Mouse (Mus musculus) kidney, embryonic 14.5 days (tissue): ENCODE data around the gene Arhgap8. TPM values are rescaled to one million over a fixed set of nuclear protein-coding genes. Genes with fewer than 3 reads are reported as not detected.

Experiments used
- ATAC-seq: fragments of 200-750 bp; cut with Nextera tagmentation; 2 replicates; pipeline ENCODE4 v1.8.0; 2017; ENCODE audit warnings: moderate number of reproducible peaks, mild to moderate bottlenecking, moderate TSS enrichment, moderate library complexity; ENCODE audit not compliant: low FRiP score, low TSS enrichment
- H3K27ac ChIP-seq: fragments of 300-500 bp; sonication (generic); 2 replicates; pipeline ENCODE4 v1.5.1; 2014; ENCODE audit warnings: low read depth, mild to moderate bottlenecking, low read length, moderate library complexity, mixed read lengths
- H3K27me3 ChIP-seq: fragments of 300-500 bp; sonication (generic); 2 replicates; pipeline ENCODE4 v1.6.1; 2014; ENCODE audit warnings: mild to moderate bottlenecking, low read length; ENCODE audit not compliant: control insufficient read depth, insufficient read depth
- H3K36me3 ChIP-seq: fragments of 300-500 bp; sonication (generic); 2 replicates; pipeline ENCODE4 v1.6.1; 2014; ENCODE audit warnings: low read length, mixed read lengths; ENCODE audit not compliant: control insufficient read depth, insufficient read depth
- H3K4me1 ChIP-seq: fragments of 300-500 bp; sonication (generic); 2 replicates; pipeline ENCODE4 v1.6.1; 2014; ENCODE audit warnings: low read length, mixed read lengths; ENCODE audit not compliant: control insufficient read depth, insufficient read depth
- H3K4me2 ChIP-seq: fragments of 300-500 bp; sonication (generic); replicated peaks from 2 replicates; pipeline ENCODE4 v1.6.1; 2014; ENCODE audit warnings: low read depth, mild to moderate bottlenecking, low read length
- H3K4me3 ChIP-seq: fragments of 300-500 bp; sonication (generic); 2 replicates; pipeline ENCODE4 v1.5.1; 2014; ENCODE audit warnings: mild to moderate bottlenecking, low read length
- H3K9ac ChIP-seq: fragments of 300-500 bp; sonication (generic); 2 replicates; pipeline ENCODE4 v1.6.1; 2014; ENCODE audit warnings: low read depth, mild to moderate bottlenecking, low read length, moderate library complexity
- H3K9me3 ChIP-seq: fragments of 300-500 bp; sonication (generic); 2 replicates; pipeline ENCODE4 v1.6.1; 2016; ENCODE audit warnings: low read length; ENCODE audit not compliant: control insufficient read depth
- WGBS: fragments of 180-500 bp; shearing (Covaris S2); extraction: QIAGEN DNeasy Blood & Tissue Kit; methylation state at CpG from one replicate; pipeline ENCODE4 v1.1.7; 2014; 5-methylcytosine and 5-hydroxymethylcytosine counted together
- polyA plus RNA-seq: library from polyadenylated mRNA; unstranded; fragments of >200 nt; fragmentation: Nextera tagmentation; extraction: Ambion mirVana; gene quantifications from 2 replicates; pipeline ENCODE4 v1.2.1, GENCODE M21; 2014

Arhgap8 gene
- polyA plus RNA-seq, 1 experiment from 2014 or later, result 10.2 TPM

DNA sequence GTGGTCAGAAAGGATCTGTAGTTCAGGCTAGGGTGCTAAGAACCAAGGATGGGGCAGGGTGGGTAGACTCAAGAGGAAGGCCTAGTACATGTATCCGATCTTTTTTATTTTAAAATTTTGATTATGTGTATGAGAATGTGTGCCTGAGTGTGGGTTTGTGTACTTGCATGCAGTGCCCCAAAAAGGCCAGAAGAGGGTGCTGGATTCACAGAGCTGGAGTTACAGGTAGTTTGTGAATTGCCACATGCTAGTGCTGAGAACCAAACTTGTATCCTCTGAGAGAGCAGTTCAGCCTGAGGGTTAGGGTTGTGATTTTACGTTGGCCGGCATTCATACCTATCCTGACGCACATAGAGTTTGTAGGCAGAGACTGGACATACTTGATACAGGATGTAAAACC is 40.8 kb upstream of the Arhgap8 start:
- 0 out of 2 replicates have a peak, but pooled peaks cover 3% of the 10 kb centered on the region for H3K36me3 ChIP-seq
- peaks cover 21% of the 10 kb centered on the region for H3K4me1 ChIP-seq
- H3K4me2 ChIP-seq, result no peak overlapping the region
- no peak for ATAC-seq
- H3K27me3 ChIP-seq, result no peaks in the 10 kb centered on the region
- H3K9me3 ChIP-seq, result no peaks in the 10 kb centered on the region
- no peak overlapping the region for H3K4me3 ChIP-seq
- H3K9ac ChIP-seq, result no peak overlapping the region
- 95% methylated on average over 4 of the region's 4 CpGs for WGBS
- H3K27ac ChIP-seq, result no peak overlapping the region

DNA sequence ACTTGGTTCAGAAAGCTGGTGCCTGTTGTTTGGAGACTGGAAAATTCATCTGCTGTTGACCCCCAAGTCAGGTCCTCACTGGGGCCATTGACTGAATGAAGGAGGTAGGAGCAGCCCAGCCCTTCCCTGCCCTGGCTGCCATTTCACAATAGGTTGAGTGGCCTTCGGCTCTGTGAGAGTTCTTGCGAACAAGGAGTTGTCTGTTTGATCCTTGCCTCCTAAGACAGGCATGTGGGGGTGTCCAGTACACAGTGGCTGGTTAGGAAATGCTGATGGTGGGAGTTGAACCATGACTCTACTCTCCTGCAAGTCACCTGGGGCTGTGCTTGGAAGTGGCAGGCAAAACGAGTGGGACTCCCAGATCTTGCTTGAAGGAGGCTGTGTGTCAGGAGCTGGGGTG is 40.1 kb upstream of the Arhgap8 start:
- Histone ChIP-seq H3K4me1 (peaks cover 21% of the 10 kb centered on the region), H3K9ac (no peak overlapping the region), H3K27me3 (no peaks in the 10 kb centered on the region), H3K9me3 (no peaks in the 10 kb centered on the region), H3K27ac (no peak overlapping the region), H3K4me3 (no peak overlapping the region), H3K36me3 (0 out of 2 replicates have a peak, but pooled peaks cover 3% of the 10 kb centered on the region), H3K4me2 (no peak overlapping the region)
- no peak for ATAC-seq
- WGBS, result 66% methylated on average over 3 of the region's 3 CpGs

DNA sequence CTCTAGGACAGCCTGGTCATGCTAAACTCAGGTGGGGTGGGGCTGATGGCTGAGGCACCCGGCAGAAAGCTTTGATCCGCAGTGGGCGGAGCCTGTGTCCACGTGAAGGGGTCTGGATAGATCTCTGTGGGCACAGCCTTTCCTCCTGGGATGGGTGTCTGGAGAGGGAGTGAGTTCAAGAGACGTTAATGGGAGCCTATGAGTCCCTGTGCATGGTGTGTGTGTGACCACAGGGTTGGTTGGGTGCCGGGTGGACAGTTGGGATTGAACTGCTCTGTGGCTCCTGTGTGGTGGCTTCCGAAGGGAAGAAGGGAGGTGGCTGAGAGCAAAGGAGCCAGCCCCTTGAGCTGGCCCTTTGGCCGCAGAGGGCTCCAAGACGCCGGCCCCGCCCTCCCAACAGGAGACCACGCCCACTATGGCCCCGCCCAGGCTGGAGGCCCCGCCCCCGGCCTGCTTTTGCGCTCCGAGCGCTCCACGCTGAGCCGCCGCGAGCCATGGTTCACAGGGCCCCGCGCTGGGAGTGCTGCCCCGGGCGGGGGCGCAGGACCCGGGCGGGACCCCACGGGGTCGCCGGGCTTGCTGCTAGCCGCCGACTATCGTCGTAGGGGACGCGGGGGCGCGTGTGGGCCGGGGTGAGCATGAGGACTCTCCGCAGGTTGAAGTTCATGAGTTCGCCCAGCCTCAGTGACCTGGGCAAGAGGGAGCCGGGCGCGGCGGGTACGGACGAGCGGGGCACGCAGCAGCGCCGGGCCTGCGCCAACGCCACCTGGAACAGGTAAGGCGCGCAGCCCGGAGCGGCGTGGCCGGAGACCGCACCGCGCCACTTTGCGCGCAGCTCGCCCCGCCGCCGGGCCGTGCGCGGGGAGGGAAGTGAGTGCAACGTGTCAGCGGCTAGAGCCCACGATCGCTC is 39.1 kb upstream of the Arhgap8 start:
- peak overlapping the region; percentile 78 for H3K4me2 ChIP-seq
- ATAC-seq, result peak; percentile 78
- peak overlapping the region; percentile 88 for H3K4me3 ChIP-seq
- under 1% methylated on average over 59 of the region's 77 CpGs for WGBS
- peaks cover 29% of the 10 kb centered on the region for H3K4me1 ChIP-seq
- 0 out of 2 replicates have a peak, but pooled peaks cover 3% of the 10 kb centered on the region for H3K36me3 ChIP-seq
- no peaks in the 10 kb centered on the region for H3K9me3 ChIP-seq
- H3K9ac ChIP-seq, result peak overlapping the region; percentile 82
- no peaks in the 10 kb centered on the region for H3K27me3 ChIP-seq
- peak overlapping the region; percentile 82 for H3K27ac ChIP-seq

DNA sequence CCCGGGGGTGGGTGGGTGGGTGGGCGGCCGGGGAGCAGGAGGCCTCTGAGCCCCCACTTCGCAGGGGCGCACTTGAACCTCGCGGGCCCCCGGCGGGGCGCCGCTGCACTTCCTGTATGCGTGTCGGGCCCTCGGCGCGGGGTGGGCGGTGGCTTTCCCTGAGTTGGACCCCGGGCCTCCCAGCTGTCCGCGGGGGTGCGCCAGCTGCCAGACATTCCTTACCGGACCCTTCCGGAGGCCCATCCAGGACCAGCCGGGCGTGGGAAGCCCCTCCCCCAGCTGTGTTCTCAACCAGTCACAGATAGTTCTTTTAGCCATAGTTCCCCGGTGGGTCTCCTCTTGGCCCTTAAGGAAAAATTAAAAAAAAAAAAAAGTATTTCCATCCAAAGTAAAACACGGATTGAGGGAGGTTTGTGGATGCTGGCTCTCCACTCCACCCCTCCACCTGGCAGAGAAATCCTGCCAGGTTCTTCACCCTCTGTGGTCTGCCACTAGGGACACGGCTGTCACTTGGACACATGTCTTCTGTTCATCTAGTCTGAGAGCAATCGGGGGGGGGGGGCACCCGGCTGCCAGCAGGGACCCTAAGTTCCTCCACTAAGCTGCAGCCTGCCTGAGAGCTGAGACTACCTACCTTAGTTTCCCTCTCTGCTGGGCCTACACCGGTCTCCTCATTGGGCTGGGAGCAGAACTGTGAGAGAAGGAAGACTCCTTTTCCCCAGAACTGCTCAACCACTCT is 38.2 kb upstream of the Arhgap8 start:
- WGBS, result 2% methylated on average over 29 of the region's 31 CpGs
- Histone ChIP-seq H3K4me3 (peak overlapping the region; percentile 88), H3K4me1 (peaks cover 35% of the 10 kb centered on the region), H3K4me2 (peak overlapping the region; percentile 78), H3K27me3 (no peaks in the 10 kb centered on the region), H3K27ac (peak overlapping the region; percentile 82), H3K36me3 (peaks cover 3% of the 10 kb centered on the region; the same call in 1 of the 2 replicates), H3K9me3 (no peaks in the 10 kb centered on the region), H3K9ac (peak overlapping the region; percentile 82)
- ATAC-seq, result peak; percentile 79

DNA sequence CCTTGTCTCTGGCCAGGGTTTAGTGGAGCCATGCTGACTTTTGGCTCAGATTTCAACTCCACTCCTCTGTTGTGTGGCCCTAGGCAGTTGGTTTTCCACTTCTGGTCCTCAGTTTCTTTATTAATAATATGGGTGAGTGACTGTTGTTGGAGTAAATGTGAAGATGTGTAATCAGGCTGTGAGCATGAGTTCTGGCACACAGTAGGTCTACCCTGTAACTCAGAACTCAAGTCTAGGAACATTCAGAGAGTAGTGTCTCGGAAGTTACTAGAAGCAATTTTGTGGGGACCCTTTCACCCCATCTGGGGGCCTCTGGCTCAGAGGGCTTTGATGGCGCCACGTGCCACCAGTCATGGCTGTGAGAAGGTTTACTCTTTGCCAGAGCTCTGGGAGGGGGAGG is 37.6 kb upstream of the Arhgap8 start:
- H3K27me3 ChIP-seq, result no peaks in the 10 kb centered on the region
- H3K4me2 ChIP-seq, result peak overlapping the region; percentile 78
- 52% methylated on average over 3 of the region's 3 CpGs for WGBS
- no peaks in the 10 kb centered on the region for H3K9me3 ChIP-seq
- H3K27ac ChIP-seq, result peak overlapping the region; percentile 82; the same call in 1 of the 2 replicates
- H3K9ac ChIP-seq, result peak overlapping the region; percentile 82
- H3K4me1 ChIP-seq, result peaks cover 41% of the 10 kb centered on the region
- peaks cover 5% of the 10 kb centered on the region; the same call in 1 of the 2 replicates for H3K36me3 ChIP-seq
- peak overlapping the region; percentile 88 for H3K4me3 ChIP-seq
- no peak for ATAC-seq

DNA sequence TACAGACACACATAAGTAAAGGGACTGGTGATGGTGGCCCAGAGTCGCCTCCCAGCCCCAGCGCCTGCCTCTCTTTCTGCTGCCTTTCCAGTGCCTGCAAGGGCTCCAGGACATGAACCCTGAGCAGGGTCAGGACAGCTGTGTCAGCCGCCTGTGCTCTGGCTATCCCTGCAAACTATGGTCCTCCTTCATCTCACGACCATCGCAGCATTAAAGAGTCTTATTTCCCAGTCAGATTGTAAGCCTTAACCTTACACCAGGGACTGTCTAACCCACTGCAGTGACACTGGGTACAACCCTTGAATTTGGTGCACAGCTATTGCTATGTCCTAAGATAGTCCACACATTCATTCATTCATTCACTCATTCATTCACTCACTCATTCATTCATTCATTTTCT is 37.0 kb upstream of the Arhgap8 start:
- Histone ChIP-seq H3K36me3 (peaks cover 6% of the 10 kb centered on the region; the same call in 1 of the 2 replicates), H3K4me3 (peak overlapping the region; percentile 88; the same call in 1 of the 2 replicates), H3K9ac (0 out of 2 replicates have a peak overlapping the region, but pooled peaks have one; percentile 7), H3K4me1 (peaks cover 47% of the 10 kb centered on the region), H3K9me3 (no peaks in the 10 kb centered on the region), H3K27ac (no peak overlapping the region), H3K4me2 (peak overlapping the region; percentile 78; the same call in 1 of the 2 replicates), H3K27me3 (no peaks in the 10 kb centered on the region)
- ATAC-seq, result no peak
- WGBS, result 63% methylated on average over 5 of the region's 5 CpGs

DNA sequence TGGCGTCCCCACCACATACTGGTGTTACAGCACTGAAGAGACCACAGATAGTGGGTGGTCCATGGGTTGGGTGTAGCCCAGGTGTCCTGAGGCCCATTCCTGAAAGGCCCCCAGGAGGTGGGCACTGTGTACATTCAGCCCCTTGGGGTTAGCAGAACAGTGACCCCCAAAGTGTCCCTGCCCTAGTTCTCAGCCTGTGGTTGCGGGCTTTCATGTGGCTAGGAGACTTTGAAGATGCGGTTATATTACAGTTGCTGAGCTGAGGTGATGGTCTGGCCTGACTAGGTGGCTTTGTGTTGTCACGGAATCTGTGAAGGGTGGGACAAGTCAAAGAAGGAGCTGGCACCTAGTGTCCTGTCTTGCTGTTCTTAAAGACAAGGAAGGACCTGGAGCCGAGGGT is 35.3 kb upstream of the Arhgap8 start:
- Histone ChIP-seq H3K4me2 (no peak overlapping the region), H3K4me1 (peaks cover 56% of the 10 kb centered on the region), H3K9me3 (no peaks in the 10 kb centered on the region), H3K27ac (no peak overlapping the region), H3K27me3 (no peaks in the 10 kb centered on the region), H3K4me3 (no peak overlapping the region), H3K9ac (no peak overlapping the region), H3K36me3 (peaks cover 23% of the 10 kb centered on the region)
- no peak for ATAC-seq
- 71% methylated on average over 5 of the region's 5 CpGs for WGBS

DNA sequence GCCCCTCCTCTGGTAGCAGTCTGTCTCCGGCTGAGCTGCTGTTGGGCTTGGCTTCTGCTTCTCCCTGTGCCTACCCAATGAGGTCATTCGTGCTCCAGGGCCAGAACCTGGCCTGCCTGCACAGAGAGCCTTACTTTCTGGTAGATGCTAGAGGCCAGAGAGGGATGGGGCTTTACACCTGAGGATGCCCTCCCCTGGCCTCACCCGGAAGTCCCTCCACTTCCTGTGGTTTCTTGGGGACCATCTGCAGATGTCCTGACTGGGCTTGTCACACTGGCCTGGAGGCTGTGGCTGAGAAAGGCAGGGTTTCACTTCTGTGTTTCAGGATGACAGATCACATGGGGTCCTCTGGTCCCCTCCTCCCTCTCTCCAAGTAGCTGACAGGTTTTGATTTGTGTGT is 34.4 kb upstream of the Arhgap8 start:
- no peaks in the 10 kb centered on the region for H3K9me3 ChIP-seq

More for the DNA sequence above, 34.4 kb upstream of the Arhgap8 start:
- H3K9ac ChIP-seq, result no peak overlapping the region
- H3K27me3 ChIP-seq, result no peaks in the 10 kb centered on the region
- WGBS, result 48% methylated on average over 3 of the region's 3 CpGs
- peaks cover 31% of the 10 kb centered on the region for H3K36me3 ChIP-seq
- no peak for ATAC-seq
- H3K4me3 ChIP-seq, result no peak overlapping the region
- no peak overlapping the region for H3K27ac ChIP-seq
- no peak overlapping the region for H3K4me2 ChIP-seq
- H3K4me1 ChIP-seq, result peaks cover 52% of the 10 kb centered on the region
